Mouse (Mus musculus): Measurements from ENCODE around the gene Lama4.

DNA sequence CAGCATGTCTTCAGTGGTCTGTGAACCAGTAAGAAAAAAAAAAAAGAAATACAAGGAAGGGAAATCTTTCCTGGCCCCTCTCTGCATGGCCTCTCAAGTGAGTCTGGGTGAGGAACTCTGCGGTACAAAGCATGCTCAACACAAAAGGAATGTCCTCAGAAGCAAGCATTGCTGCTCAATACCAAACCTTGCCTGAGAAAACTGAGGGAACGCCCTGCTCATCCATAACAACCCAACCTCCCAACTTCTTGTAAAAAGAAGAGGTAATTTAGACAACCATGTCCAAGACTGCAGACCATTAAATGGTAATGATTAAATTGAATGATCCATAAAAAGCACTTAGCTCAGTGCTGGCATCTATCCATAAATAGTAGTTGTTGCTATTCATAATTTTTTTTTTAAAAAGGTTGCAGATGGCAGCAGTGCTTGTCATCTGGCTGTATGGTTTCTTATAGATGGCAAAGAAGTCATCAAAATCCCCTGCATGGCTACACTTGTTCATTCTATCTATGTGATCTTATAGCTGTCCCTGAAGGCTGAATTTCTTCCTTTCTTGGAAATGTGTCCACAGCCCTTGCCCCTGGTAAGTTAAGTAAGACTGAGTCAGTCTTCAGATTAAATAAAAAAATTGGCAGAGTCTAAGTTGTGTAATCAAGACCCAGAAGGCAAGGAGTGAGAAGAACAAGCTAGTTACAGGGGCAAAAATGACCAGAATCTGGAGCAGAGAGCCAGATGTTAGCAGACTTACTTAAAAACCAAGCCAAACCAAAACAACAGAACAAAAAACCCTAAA lies 28.5 kb downstream of the Lama4 start:
- TF ChIP-seq CTCF (IDR thresholded peaks at IDR 0.05; ENCODE audit: control insufficient read depth, insufficient read depth, insufficient replicate concordance, low read depth, low read length) (no peak), POLR2A (IDR thresholded peaks at IDR 0.05; ENCODE audit: control insufficient read depth, low read depth, low read length) (no peak)

Data from testis, adult 2 months (tissue).